Mouse (Mus musculus) intestine, embryonic 16.5 days (tissue): ENCODE data around the gene Mypn. TPM values are rescaled to one million over a fixed set of nuclear protein-coding genes. Genes with fewer than 3 reads are reported as not detected.

Experiments used
- ATAC-seq: fragments of 200-750 bp; cut with Nextera tagmentation; 2 replicates; pipeline ENCODE4 v1.8.0; 2017; ENCODE audit warnings: moderate TSS enrichment, moderate library complexity
- H3K27ac ChIP-seq: fragments of 300-500 bp; sonication (generic); 2 replicates; pipeline ENCODE4 v1.5.1; 2014; ENCODE audit warnings: mild to moderate bottlenecking, low read length
- H3K27me3 ChIP-seq: fragments of 300-500 bp; sonication (generic); replicated peaks from 2 replicates; pipeline ENCODE4 v1.6.1; 2014; ENCODE audit warnings: low read length, control low read depth, mixed read lengths; ENCODE audit not compliant: control insufficient read depth, insufficient read depth
- H3K36me3 ChIP-seq: fragments of 300-500 bp; sonication (generic); 2 replicates; pipeline ENCODE4 v1.6.1; 2014; ENCODE audit warnings: low read length, control low read depth; ENCODE audit not compliant: control insufficient read depth, insufficient read depth
- H3K4me1 ChIP-seq: fragments of 300-500 bp; sonication (generic); 2 replicates; pipeline ENCODE4 v1.6.1; 2014; ENCODE audit warnings: low read length, control low read depth, mixed read lengths; ENCODE audit not compliant: control insufficient read depth, insufficient read depth
- H3K4me2 ChIP-seq: fragments of 300-500 bp; sonication (generic); 2 replicates; pipeline ENCODE4 v1.6.1; 2014; ENCODE audit warnings: low read depth, low read length, control low read depth
- H3K4me3 ChIP-seq: fragments of 300-500 bp; sonication (generic); 2 replicates; pipeline ENCODE4 v1.5.1; 2014; ENCODE audit warnings: mild to moderate bottlenecking, low read length
- H3K9ac ChIP-seq: fragments of 300-500 bp; sonication (generic); 2 replicates; pipeline ENCODE4 v1.6.1; 2014; ENCODE audit warnings: low read depth, low read length
- H3K9me3 ChIP-seq: fragments of 300-500 bp; sonication (generic); 2 replicates; pipeline ENCODE4 v1.6.1; 2016; ENCODE audit warnings: low read length, control low read depth; ENCODE audit not compliant: control insufficient read depth
- WGBS: fragments of 180-500 bp; shearing (Covaris S2); extraction: QIAGEN DNeasy Blood & Tissue Kit; methylation state at CpG from one replicate; pipeline ENCODE4 v1.1.7; 2014; 5-methylcytosine and 5-hydroxymethylcytosine counted together
- polyA plus RNA-seq: library from polyadenylated mRNA; unstranded; fragments of >200 nt; fragmentation: Nextera tagmentation; extraction: Ambion mirVana; gene quantifications from 2 replicates; pipeline ENCODE4 v1.2.1, GENCODE M21; 2015

The Mypn gene
- polyA plus RNA-seq, 1 experiment from 2014 or later: not detected

DNA sequence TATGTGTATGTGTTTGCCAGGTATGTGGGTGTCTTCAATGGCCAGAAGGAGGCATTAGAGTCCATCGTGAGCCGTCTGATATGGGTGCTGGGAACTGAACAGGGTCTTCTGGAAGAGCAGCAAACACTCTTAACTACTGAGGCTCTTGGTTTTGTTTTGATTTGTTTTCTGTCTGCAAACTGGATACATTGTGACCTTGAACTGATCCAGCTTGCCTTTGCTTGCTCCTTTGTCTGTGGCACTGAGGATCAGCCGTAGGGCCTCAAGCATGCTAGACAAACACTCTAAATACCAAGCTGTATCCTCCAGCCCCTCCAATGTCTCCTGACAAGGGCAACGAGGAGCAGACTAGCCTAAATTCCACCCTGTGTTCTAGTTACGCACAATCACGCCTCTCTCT, 76.6 kb downstream of the Mypn start:
- H3K27ac ChIP-seq: no peak overlapping the region
- no peaks in the 10 kb centered on the region for H3K36me3 ChIP-seq
- no peak overlapping the region for H3K9ac ChIP-seq
- WGBS: 89% methylated on average over 6 of the region's 6 CpGs
- no peak overlapping the region for H3K4me3 ChIP-seq
- H3K27me3 ChIP-seq: no peaks in the 10 kb centered on the region
- ATAC-seq: no peak
- H3K4me1 ChIP-seq: no peaks in the 10 kb centered on the region
- H3K9me3 ChIP-seq: no peaks in the 10 kb centered on the region
- H3K4me2 ChIP-seq: no peak overlapping the region

DNA sequence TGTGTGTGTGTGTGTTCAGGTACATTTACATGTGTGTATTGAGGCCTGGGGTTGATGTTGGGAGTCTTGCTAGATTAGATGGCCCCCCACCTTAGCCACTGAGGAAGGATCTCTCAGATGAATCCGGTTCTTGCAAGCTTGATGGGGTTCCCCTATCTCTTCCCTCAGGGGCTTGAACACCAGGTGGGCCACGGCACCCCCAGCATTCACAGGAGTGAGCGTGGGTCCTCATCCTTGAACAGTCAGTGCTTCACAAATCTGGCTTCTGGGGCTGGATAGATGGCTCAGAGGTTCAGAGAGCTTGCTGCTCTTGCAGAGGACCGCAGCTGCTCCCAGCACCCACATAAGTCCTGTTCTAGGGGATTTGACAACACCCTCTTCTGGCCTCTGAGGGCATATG, 77.6 kb downstream of the Mypn start:
- H3K36me3 ChIP-seq: no peaks in the 10 kb centered on the region
- no peak overlapping the region for H3K4me3 ChIP-seq
- no peak overlapping the region for H3K4me2 ChIP-seq
- 86% methylated on average over 4 of the region's 4 CpGs for WGBS
- H3K4me1 ChIP-seq: no peaks in the 10 kb centered on the region
- no peak overlapping the region for H3K9ac ChIP-seq
- no peaks in the 10 kb centered on the region for H3K9me3 ChIP-seq
- no peak overlapping the region for H3K27ac ChIP-seq
- no peak for ATAC-seq
- H3K27me3 ChIP-seq: no peaks in the 10 kb centered on the region

- Histone ChIP-seq H3K4me2 (no peak overlapping the region), H3K4me3 (no peak overlapping the region), H3K36me3 (no peaks in the 10 kb centered on the region), H3K4me1 (no peaks in the 10 kb centered on the region), H3K27me3 (no peaks in the 10 kb centered on the region), H3K27ac (no peak overlapping the region), H3K9me3 (no peaks in the 10 kb centered on the region), H3K9ac (no peak overlapping the region)
- ATAC-seq: no peak
- WGBS: 42% methylated on average over 11 of the region's 11 CpGs
These were observed 78.4 kb downstream of the Mypn start for GRCm38 (mm10) chr10:63125343-63125742.

- H3K27ac ChIP-seq: no peak overlapping the region
- WGBS: 87% methylated on average over 10 of the region's 10 CpGs
- no peak for ATAC-seq
These were observed 79.7 kb downstream of the Mypn start for GRCm38 (mm10) chr10:63124016-63124415.

DNA sequence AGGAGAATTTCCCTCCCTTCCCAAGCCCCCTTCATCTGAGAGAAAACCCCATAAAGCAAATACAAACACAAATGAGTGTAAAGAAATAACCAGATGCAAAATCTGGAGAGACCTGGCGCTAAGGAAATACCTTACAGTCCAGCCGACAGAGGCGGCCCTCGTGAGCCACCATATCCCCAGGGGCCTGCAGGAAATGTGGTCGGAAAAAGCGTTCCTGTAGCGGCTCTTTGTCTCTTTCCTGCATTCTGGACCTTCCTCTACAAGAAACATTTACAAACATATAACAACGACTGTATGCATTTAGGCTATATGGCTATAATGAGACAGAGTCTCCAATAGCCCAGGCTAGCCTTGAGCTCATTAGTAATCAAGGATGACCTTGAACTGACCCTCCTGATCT, 80.6 kb downstream of the Mypn start:
- no peak overlapping the region for H3K4me3 ChIP-seq
- no peaks in the 10 kb centered on the region for H3K27me3 ChIP-seq
- H3K9me3 ChIP-seq: no peaks in the 10 kb centered on the region
- no peak overlapping the region for H3K9ac ChIP-seq
- no peak overlapping the region for H3K27ac ChIP-seq
- no peaks in the 10 kb centered on the region for H3K36me3 ChIP-seq
- ATAC-seq: no peak
- H3K4me2 ChIP-seq: no peak overlapping the region
- WGBS: 86% methylated on average over 8 of the region's 8 CpGs
- H3K4me1 ChIP-seq: no peaks in the 10 kb centered on the region

More at GRCm38 (mm10) chr10:63124016-63124415, 79.7 kb downstream of the Mypn start:
- H3K9me3 ChIP-seq: no peaks in the 10 kb centered on the region
- H3K9ac ChIP-seq: no peak overlapping the region
- no peaks in the 10 kb centered on the region for H3K36me3 ChIP-seq
- H3K4me2 ChIP-seq: no peak overlapping the region
- H3K4me3 ChIP-seq: no peak overlapping the region
- H3K27me3 ChIP-seq: no peaks in the 10 kb centered on the region
- H3K4me1 ChIP-seq: no peaks in the 10 kb centered on the region

DNA sequence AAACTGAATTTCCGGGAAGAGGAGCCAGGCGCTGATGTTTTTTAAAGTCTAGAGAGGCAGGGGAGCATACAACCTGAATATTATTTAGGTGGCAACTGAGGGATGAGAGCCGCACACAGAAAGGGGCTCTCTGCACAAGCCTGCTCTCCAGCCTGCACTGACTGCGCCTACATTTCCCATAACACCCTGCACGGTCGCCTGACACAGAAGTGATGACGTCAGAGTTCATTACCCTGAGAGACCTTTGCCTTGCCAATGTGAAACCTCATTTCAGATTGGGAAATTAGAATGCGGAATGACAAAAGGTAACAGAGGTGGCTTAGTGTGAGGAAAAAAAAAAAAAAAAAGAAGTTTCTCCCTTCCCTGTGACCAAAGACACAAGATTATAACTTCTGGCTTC, 81.2 kb downstream of the Mypn start:
- ATAC-seq: peak; percentile 82
- WGBS: 39% methylated on average over 8 of the region's 8 CpGs

DNA sequence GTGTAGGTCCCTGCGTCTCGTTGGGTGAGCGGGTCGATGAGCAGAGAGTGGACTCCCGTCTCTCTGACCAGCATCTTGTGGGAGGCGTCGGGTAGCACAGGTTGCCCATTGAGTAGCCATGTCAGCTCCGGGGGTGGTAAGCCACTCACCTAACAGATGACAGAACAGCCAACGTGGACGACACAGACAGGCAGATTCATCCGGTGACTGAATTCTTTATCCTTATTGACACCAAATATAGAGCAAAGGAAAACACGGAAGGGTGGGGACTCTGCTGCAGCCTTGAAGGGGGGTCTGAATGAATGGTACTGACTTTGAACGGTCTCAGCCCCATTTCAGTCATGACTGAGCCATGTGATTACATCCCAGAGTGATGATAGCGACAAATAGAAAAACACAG, 81.8 kb downstream of the Mypn start:
- WGBS: 82% methylated on average over 14 of the region's 14 CpGs
- Histone ChIP-seq H3K27ac (no peak overlapping the region), H3K9ac (no peak overlapping the region), H3K36me3 (no peaks in the 10 kb centered on the region), H3K27me3 (no peaks in the 10 kb centered on the region), H3K9me3 (no peaks in the 10 kb centered on the region), H3K4me3 (no peak overlapping the region), H3K4me2 (no peak overlapping the region), H3K4me1 (no peaks in the 10 kb centered on the region)
- peak; percentile 38; the same call in 1 of the 2 replicates for ATAC-seq

More for the DNA sequence above, 81.2 kb downstream of the Mypn start:
- H3K9me3 ChIP-seq: no peaks in the 10 kb centered on the region
- H3K36me3 ChIP-seq: no peaks in the 10 kb centered on the region
- H3K4me2 ChIP-seq: no peak overlapping the region
- no peak overlapping the region for H3K9ac ChIP-seq
- no peaks in the 10 kb centered on the region for H3K4me1 ChIP-seq
- H3K27ac ChIP-seq: no peak overlapping the region
- H3K4me3 ChIP-seq: no peak overlapping the region
- no peaks in the 10 kb centered on the region for H3K27me3 ChIP-seq

- 79% methylated on average over 14 of the region's 14 CpGs for WGBS
- no peak overlapping the region for H3K4me2 ChIP-seq
These were observed 83.8 kb downstream of the Mypn start for GRCm38 (mm10) chr10:63119916-63120315.

GRCm38 (mm10) chr10:63117583-63117982, 86.2 kb downstream of the Mypn start:
- 92% methylated on average over 8 of the region's 8 CpGs for WGBS
- Histone ChIP-seq H3K9ac (no peak overlapping the region), H3K4me3 (no peak overlapping the region), H3K9me3 (no peaks in the 10 kb centered on the region), H3K4me2 (no peak overlapping the region), H3K4me1 (no peaks in the 10 kb centered on the region), H3K27ac (no peak overlapping the region), H3K27me3 (no peaks in the 10 kb centered on the region), H3K36me3 (no peaks in the 10 kb centered on the region)
- no peak for ATAC-seq

More at GRCm38 (mm10) chr10:63119916-63120315, 83.8 kb downstream of the Mypn start:
- ATAC-seq: no peak
- Histone ChIP-seq H3K4me1 (no peaks in the 10 kb centered on the region), H3K4me3 (no peak overlapping the region), H3K9me3 (no peaks in the 10 kb centered on the region), H3K27ac (no peak overlapping the region), H3K27me3 (no peaks in the 10 kb centered on the region), H3K9ac (no peak overlapping the region), H3K36me3 (no peaks in the 10 kb centered on the region)

DNA sequence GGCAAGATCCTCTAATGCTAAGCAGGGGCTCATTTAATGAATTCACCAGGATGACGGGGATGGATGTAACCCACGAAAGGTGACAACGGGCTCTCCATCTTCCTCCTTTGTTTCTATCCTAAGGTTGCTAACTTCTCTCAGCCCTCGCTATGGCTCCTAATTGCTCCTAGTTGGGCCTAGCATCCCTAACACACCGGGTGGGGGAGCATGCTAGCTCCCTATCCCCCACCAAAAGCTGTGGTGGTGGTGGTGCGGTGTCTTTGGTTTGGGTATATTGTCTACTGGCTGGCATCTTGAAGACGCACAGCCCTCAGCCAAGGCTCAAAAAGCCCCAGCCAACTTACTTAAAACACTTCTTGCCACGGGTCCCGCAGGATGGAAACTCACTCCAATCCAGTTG, 87.4 kb downstream of the Mypn start:
- Histone ChIP-seq H3K9me3 (no peaks in the 10 kb centered on the region), H3K9ac (no peak overlapping the region), H3K27me3 (no peaks in the 10 kb centered on the region), H3K4me1 (no peaks in the 10 kb centered on the region), H3K36me3 (no peaks in the 10 kb centered on the region), H3K27ac (no peak overlapping the region), H3K4me3 (no peak overlapping the region), H3K4me2 (no peak overlapping the region)
- 92% methylated on average over 9 of the region's 9 CpGs for WGBS
- ATAC-seq: no peak
